Mouse (Mus musculus) myocyte (in vitro differentiated cells): ENCODE measurements at regions not wholly inside any gene's neighbourhood (a gene's known extent, or its start where the extent isn't known, plus 50 kb on each side); places are given as distances from the start of the nearest gene placed in this dataset.

Source experiments
- CEBPB ChIP-seq: IDR thresholded peaks from 2 replicates; pipeline ENCODE4 v1.6.1; 2011; ENCODE audit warnings: mild to moderate bottlenecking, moderate library complexity; ENCODE audit not compliant: poor library complexity, insufficient read depth, severe bottlenecking
- E2F4 ChIP-seq: IDR thresholded peaks from one replicate; pipeline ENCODE4 v1.6.1; 2011; ENCODE audit warnings: mild to moderate bottlenecking, control low read depth, moderate library complexity; ENCODE audit not compliant: insufficient read depth
- MAX ChIP-seq: IDR thresholded peaks from one replicate; pipeline ENCODE4 v1.6.1; 2011; ENCODE audit warnings: low read depth, mild to moderate bottlenecking, control low read depth
- MYOD1 ChIP-seq, 3 experiments: IDR thresholded peaks; one replicate each; pipeline ENCODE4 v1.6.1; 2011; ENCODE audit warnings: control low read depth in 2 of 3, low read depth in 2 of 3, mild to moderate bottlenecking in 2 of 3, moderate library complexity in 1 of 3; ENCODE audit not compliant: insufficient read length in 2 of 3, control insufficient read depth in 1 of 3
- MYOG ChIP-seq, 3 experiments: IDR thresholded peaks; one replicate each; pipeline ENCODE4 v1.6.1; 2011; ENCODE audit warnings: control low read depth in 2 of 3, low read depth in 2 of 3, mild to moderate bottlenecking in 2 of 3; ENCODE audit not compliant: insufficient read length in 2 of 3, control insufficient read depth in 1 of 3, insufficient read depth in 1 of 3
- POLR2A ChIP-seq: IDR thresholded peaks from one replicate; pipeline ENCODE4 v1.6.1; 2011; ENCODE audit warnings: low read depth, mild to moderate bottlenecking, control low read depth, moderate library complexity; ENCODE audit not compliant: insufficient read length
- POLR2AphosphoS2 ChIP-seq: IDR thresholded peaks from one replicate; pipeline ENCODE4 v1.6.1; 2011; ENCODE audit warnings: low read depth, control low read depth; ENCODE audit not compliant: insufficient read length
- REST ChIP-seq: IDR thresholded peaks from one replicate; pipeline ENCODE4 v1.6.1; 2011; ENCODE audit warnings: mild to moderate bottlenecking, control low read depth, moderate library complexity; ENCODE audit not compliant: insufficient read depth, insufficient read length
- TCF12 ChIP-seq: IDR thresholded peaks from one replicate; pipeline ENCODE4 v1.6.1; 2011; ENCODE audit warnings: mild to moderate bottlenecking, control low read depth; ENCODE audit not compliant: poor library complexity, insufficient read depth, severe bottlenecking
- TCF3 ChIP-seq: IDR thresholded peaks from one replicate; pipeline ENCODE4 v1.6.1; 2011; ENCODE audit warnings: low read depth, control low read depth; ENCODE audit not compliant: insufficient read length
- USF1 ChIP-seq: IDR thresholded peaks from one replicate; pipeline ENCODE4 v1.6.1; 2011; ENCODE audit warnings: low read depth, mild to moderate bottlenecking, control low read depth, moderate library complexity

DNA sequence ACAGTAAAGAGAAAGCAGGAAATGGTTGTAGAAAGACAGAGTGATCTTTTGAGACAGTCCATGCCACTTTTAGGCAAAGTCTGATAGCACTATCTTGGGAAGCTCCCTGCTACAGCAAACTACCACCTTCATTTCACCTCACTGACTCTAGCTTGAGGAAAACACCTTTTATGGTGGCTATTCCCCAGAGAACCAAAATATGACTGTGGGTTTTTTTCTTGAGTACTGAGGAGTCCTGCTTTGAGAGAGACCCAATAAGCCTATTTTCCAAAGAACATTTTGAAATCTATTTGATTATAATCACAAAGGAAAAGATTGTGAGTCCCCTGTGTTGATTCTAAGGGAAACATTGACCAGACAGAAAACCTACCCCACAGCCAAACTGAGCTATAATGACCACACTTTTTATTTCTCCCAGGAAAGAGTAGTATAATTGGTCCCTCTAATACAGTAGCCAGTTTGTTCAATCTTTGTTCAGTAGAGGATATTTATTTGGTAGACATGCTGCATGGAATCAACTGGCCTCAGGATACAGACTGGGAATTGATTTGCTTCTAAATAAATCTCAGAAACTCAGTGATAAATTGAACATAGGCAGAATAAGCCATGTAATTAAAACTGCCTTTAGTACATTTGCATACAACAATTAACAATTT lies 468.6 kb downstream of the Hace1 start:
- no peak for TF ChIP-seq TCF3
- no peak for TF ChIP-seq POLR2A
- TF ChIP-seq MYOG (IDR thresholded peaks at IDR 0.05; ENCODE audit: control insufficient read depth in 1 of 3, insufficient read depth in 1 of 3, insufficient read length in 2 of 3, low read depth in 2 of 3) = no peak
- TF ChIP-seq MYOD1 (IDR thresholded peaks at IDR 0.05; ENCODE audit: control insufficient read depth in 1 of 3, insufficient read length in 2 of 3, low read depth in 2 of 3) = no peak
- TF ChIP-seq USF1 = no peak
- no peak for TF ChIP-seq REST
- TF ChIP-seq E2F4 = no peak
- TF ChIP-seq POLR2AphosphoS2 = no peak
- TF ChIP-seq CEBPB = no peak
- TF ChIP-seq MAX = no peak
- no peak for TF ChIP-seq TCF12
